Mouse (Mus musculus) layer of hippocampus, adult 9-10 months (tissue): Measurements from ENCODE around the gene Aif1.
A peak's percentile ranks its signal among the peaks of the same experiment; 100 is the strongest.
"Not testable (repeated sequence)": the region's sequence is repeated elsewhere in the genome, so short reads cannot be mapped to it uniquely, and the experiment has no call there.

Experiments
- DNase-seq: peaks from one replicate; pipeline ENCODE4 v3.0.0; 2022; ENCODE audit warnings: low spot score

Gene Aif1

GRCm38 (mm10) chr17:35146139-35146538, 29.7 kb downstream of the Aif1 start:
- DNase-seq, result no peak

- DNase-seq, result no peak
These were observed 33.9 kb downstream of the Aif1 start for GRCm38 (mm10) chr17:35141971-35142370.

- DNase-seq, result no peak
These were observed 35.3 kb downstream of the Aif1 start for GRCm38 (mm10) chr17:35140490-35140996.

GRCm38 (mm10) chr17:35139269-35139668, 36.6 kb downstream of the Aif1 start:
- DNase-seq, result no peak

- DNase-seq, result no peak
These were observed 40.1 kb downstream of the Aif1 start for GRCm38 (mm10) chr17:35135591-35136320.

- DNase-seq, result peak; percentile 96
These were observed 40.9 kb downstream of the Aif1 start, which contains the start of gene Bag6 for GRCm38 (mm10) chr17:35134801-35135590. Gene Bag6, plus strand, starts transcription at chr17:35135178.

GRCm38 (mm10) chr17:35133517-35133916, 42.4 kb downstream of the Aif1 start:
- DNase-seq, result no peak

GRCm38 (mm10) chr17:35132174-35132560, 43.7 kb downstream of the Aif1 start:
- no peak for DNase-seq

GRCm38 (mm10) chr17:35131500-35132173, 44.2 kb downstream of the Aif1 start, which contains the start of gene Apom:
Gene Apom, minus strand, starts transcription at chr17:35132050.
- no peak for DNase-seq

GRCm38 (mm10) chr17:35131038-35131437, 44.8 kb downstream of the Aif1 start:
- DNase-seq, result no peak

- no peak for DNase-seq
These were observed 46.9 kb downstream of the Aif1 start for GRCm38 (mm10) chr17:35128996-35129395.

GRCm38 (mm10) chr17:35127017-35127416, 48.9 kb downstream of the Aif1 start:
- no peak for DNase-seq

GRCm38 (mm10) chr17:35126206-35126611, 49.7 kb downstream of the Aif1 start, which contains the start of gene D17H6S53E:
Gene D17H6S53E, plus strand, starts transcription at chr17:35126373.
- no peak for DNase-seq

- no peak for DNase-seq
These were observed 50.3 kb downstream of the Aif1 start for GRCm38 (mm10) chr17:35125578-35125977.

- DNase-seq, result no peak
These were observed 50.8 kb downstream of the Aif1 start for GRCm38 (mm10) chr17:35125081-35125480.

- DNase-seq, result not testable (repeated sequence)
These were observed 51.5 kb downstream of the Aif1 start for GRCm38 (mm10) chr17:35124261-35124896.

- not testable (repeated sequence) for DNase-seq
These were observed 52.6 kb downstream of the Aif1 start for GRCm38 (mm10) chr17:35123287-35123686.

GRCm38 (mm10) chr17:35121871-35122303, 54.0 kb downstream of the Aif1 start, which contains the start of gene Csnk2b:
Gene Csnk2b, minus strand, starts transcription at chr17:35122053.
- DNase-seq, result peak; percentile 44

- peak; percentile 89 for DNase-seq
These were observed 54.6 kb downstream of the Aif1 start, which contains the start of gene Gpank1 for GRCm38 (mm10) chr17:35121143-35121799. Gene Gpank1, plus strand, starts transcription at chr17:35121455.
